8 mouse cellular contexts compared by ENCODE assay signal in genomic region chr3:87566066-87566465, GRCm38 (mm10). TPM values are rescaled to one million over a fixed set of nuclear protein-coding genes. Genes with fewer than 3 reads are reported as not detected.
DNase-seq lines count a peak whose midpoint lies in the region; ATAC-seq and TF ChIP-seq lines count a peak whose summit lies in the region.

No protein-coding gene starts in this region.

- peak; percentile 85 for DNase-seq in Muller cell, postnatal 12 days (ENCODE audit: inconsistent ontology term)
- DNase-seq in cerebellum, adult 9-10 months, result peak; percentile 97
- DNase-seq in frontal cortex, postnatal 10 days (ENCODE audit: low spot score in 2 of 2), result peak; percentile 82 to 88
- DNase-seq in hindbrain, embryonic 11.5 days (ENCODE audit: low spot score), result peak; percentile 81
- DNase-seq in layer of hippocampus, adult 9-10 months (ENCODE audit: low spot score), result peak; percentile 94
- peak; percentile 86 for DNase-seq in lung, embryonic 14.5 days
- peak; percentile 42 for DNase-seq in urinary bladder, postnatal 25 days (ENCODE audit: low spot score)

- peak; percentile 100 for ATAC-seq in hindbrain, embryonic 11.5 days (ENCODE audit: low FRiP score)
- peak; percentile 99 for ATAC-seq in lung, embryonic 14.5 days (ENCODE audit: insufficient read depth)
- ATAC-seq in neural tube, embryonic 15.5 days (ENCODE audit: low FRiP score), result peak; percentile 100

- peaks cover 4% of the 10 kb centered on the region; the same call in 1 of the 2 replicates for H3K4me1 ChIP-seq in hindbrain, embryonic 11.5 days (replicated peaks; ENCODE audit: control insufficient read depth, insufficient read depth, low read length)
- H3K4me1 ChIP-seq in lung, embryonic 14.5 days (ENCODE audit: insufficient read depth), result 0 out of 2 replicates have a peak, but pooled peaks cover 6% of the 10 kb centered on the region
- peaks cover 15% of the 10 kb centered on the region for H3K4me1 ChIP-seq in neural tube, embryonic 15.5 days

- H3K9ac ChIP-seq in hindbrain, embryonic 11.5 days (ENCODE audit: low read depth, low read length), result peak overlapping the region; percentile 42
- H3K9ac ChIP-seq in lung, embryonic 14.5 days, result no peak overlapping the region
- H3K9ac ChIP-seq in neural tube, embryonic 15.5 days (replicated peaks), result peak overlapping the region; percentile 56

- H3K9me3 ChIP-seq in hindbrain, embryonic 11.5 days (ENCODE audit: control insufficient read depth, low read length), result no peaks in the 10 kb centered on the region
- no peaks in the 10 kb centered on the region for H3K9me3 ChIP-seq in lung, embryonic 14.5 days (ENCODE audit: low read depth, low read length)
- no peaks in the 10 kb centered on the region for H3K9me3 ChIP-seq in neural tube, embryonic 15.5 days (replicated peaks)

- WGBS in hindbrain, embryonic 11.5 days, result 9% methylated on average over 4 of the region's 4 CpGs
- 6% methylated on average over 4 of the region's 4 CpGs for WGBS in lung, embryonic 14.5 days
- WGBS in neural tube, embryonic 15.5 days, result 8% methylated on average over 4 of the region's 4 CpGs

- H3K4me2 ChIP-seq in hindbrain, embryonic 11.5 days (replicated peaks; ENCODE audit: low read depth, low read length), result peak overlapping the region; percentile 27
- H3K4me2 ChIP-seq in lung, embryonic 14.5 days, result peak overlapping the region; percentile 46
- H3K4me2 ChIP-seq in neural tube, embryonic 15.5 days, result peak overlapping the region; percentile 55

- no peaks in the 10 kb centered on the region for H3K27me3 ChIP-seq in hindbrain, embryonic 11.5 days (ENCODE audit: control insufficient read depth, insufficient read depth, low read length)
- H3K27me3 ChIP-seq in lung, embryonic 14.5 days (ENCODE audit: insufficient read depth, low read length), result no peaks in the 10 kb centered on the region
- H3K27me3 ChIP-seq in neural tube, embryonic 15.5 days (replicated peaks), result no peaks in the 10 kb centered on the region

- peak; percentile 15; the same call in 1 of the 2 replicates for TF ChIP-seq CTCF in lung, embryonic 14.5 days (IDR thresholded peaks at IDR 0.05; ENCODE audit: low read depth)

- peak overlapping the region; percentile 73 for H3K27ac ChIP-seq in hindbrain, embryonic 11.5 days (ENCODE audit: low read depth, low read length)
- H3K27ac ChIP-seq in lung, embryonic 14.5 days (ENCODE audit: low read depth), result peak overlapping the region; percentile 12
- H3K27ac ChIP-seq in neural tube, embryonic 15.5 days (replicated peaks), result peak overlapping the region; percentile 96

- no peak overlapping the region for H3K4me3 ChIP-seq in hindbrain, embryonic 11.5 days (ENCODE audit: low read depth, low read length)
- no peak overlapping the region for H3K4me3 ChIP-seq in lung, embryonic 14.5 days (ENCODE audit: low read depth, low read length)
- peak overlapping the region; percentile 35 for H3K4me3 ChIP-seq in neural tube, embryonic 15.5 days (replicated peaks)

- H3K36me3 ChIP-seq in hindbrain, embryonic 11.5 days (ENCODE audit: control insufficient read depth, insufficient read depth, low read length), result no peaks in the 10 kb centered on the region
- no peaks in the 10 kb centered on the region for H3K36me3 ChIP-seq in lung, embryonic 14.5 days (ENCODE audit: insufficient read depth)
- H3K36me3 ChIP-seq in neural tube, embryonic 15.5 days, result no peaks in the 10 kb centered on the region

RNA-seq across cellular contexts. Expression of gene Etv3, which starts 40.9 kb away (rescaled TPM):
- polyA plus RNA-seq in hindbrain, embryonic 11.5 days (2014; fragmentation: Nextera tagmentation; extraction: Ambion mirVana), result 7.9 and 8.4 TPM in 2 replicates
- polyA plus RNA-seq in lung, embryonic 14.5 days (2014; fragmentation: Nextera tagmentation; extraction: Ambion mirVana), result 10.8 and 12.8 TPM in 2 replicates
- polyA plus RNA-seq in neural tube, embryonic 15.5 days (2015; fragmentation: Nextera tagmentation; extraction: Ambion mirVana), result 9.2 and 10.7 TPM in 2 replicates

RNA-seq across cellular contexts. Expression of gene Arhgef11, which starts 51.3 kb away (rescaled TPM):
- 13.7 and 18.6 TPM in 2 replicates for polyA plus RNA-seq in hindbrain, embryonic 11.5 days (2014; fragmentation: Nextera tagmentation; extraction: Ambion mirVana)
- polyA plus RNA-seq in lung, embryonic 14.5 days (2014; fragmentation: Nextera tagmentation; extraction: Ambion mirVana), result 17.1 and 18.8 TPM in 2 replicates
- polyA plus RNA-seq in neural tube, embryonic 15.5 days (2015; fragmentation: Nextera tagmentation; extraction: Ambion mirVana), result 19.5 and 19.6 TPM in 2 replicates

Comparison
In these comparisons a context has a peak if more than half of its experiments do, and no peak if none do; other contexts are left out.
1. DNase-seq: peak in every context shown above with its lines; median percentile 97 in cerebellum, adult 9-10 months; 94 in layer of hippocampus, adult 9-10 months; 86 in lung, embryonic 14.5 days; 85 in Muller cell, postnatal 12 days; 85 in frontal cortex, postnatal 10 days; 81 in hindbrain, embryonic 11.5 days; 42 in urinary bladder, postnatal 25 days.
2. H3K27ac ChIP-seq: peak in every context shown above with its lines; median percentile 96 in neural tube, embryonic 15.5 days; 73 in hindbrain, embryonic 11.5 days; 12 in lung, embryonic 14.5 days.